8 mouse cellular contexts compared by ENCODE assay signal in the genomic region with DNA sequence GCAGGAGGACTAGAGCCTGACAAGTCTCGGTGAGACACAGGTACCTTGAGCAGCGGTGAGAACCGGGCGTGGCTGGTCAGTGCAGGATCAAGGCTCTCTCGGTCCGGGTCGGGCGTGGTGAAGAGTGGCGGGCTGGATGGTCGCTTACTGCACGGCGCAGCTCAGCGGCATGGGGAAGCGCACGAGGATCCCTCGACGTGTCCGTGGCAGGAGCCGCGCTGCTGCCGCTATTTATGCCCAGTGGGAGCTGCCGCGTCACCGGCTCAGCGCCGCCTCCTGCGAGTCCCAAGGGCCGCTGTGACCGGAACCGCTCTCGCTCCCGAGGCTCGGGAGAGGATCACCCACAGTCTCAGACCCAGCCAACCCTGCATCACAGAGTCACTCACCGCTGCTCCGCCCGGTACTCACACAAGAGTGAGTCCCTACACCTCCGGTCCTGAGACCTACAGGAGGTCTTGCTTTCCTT. TPM values are rescaled to one million over a fixed set of nuclear protein-coding genes. Genes with fewer than 3 reads are reported as not detected.
DNase-seq lines count a peak whose midpoint lies in the region; ATAC-seq and TF ChIP-seq lines count a peak whose summit lies in the region.

Gene Gal, minus strand, starts transcription at position 277 of the 466 bp plus-strand sequence.

- H3K4me1 ChIP-seq in kidney, adult 2 months (ENCODE audit: control insufficient read depth, insufficient read depth, low read length) = 0 out of 2 replicates have a peak, but pooled peaks cover 3% of the 10 kb centered on the region
- H3K4me1 ChIP-seq in bone marrow, adult 2 months (ENCODE audit: control insufficient read depth, insufficient read depth, low read length) = no peaks in the 10 kb centered on the region
- peaks cover 6% of the 10 kb centered on the region for H3K4me1 ChIP-seq in heart, embryonic 16.5 days (ENCODE audit: control insufficient read depth, insufficient read depth, low read length)
- H3K4me1 ChIP-seq in limb, embryonic 10.5 days = peaks cover 9% of the 10 kb centered on the region
- peaks cover 7% of the 10 kb centered on the region for H3K4me1 ChIP-seq in midbrain, embryonic 15.5 days

- peak; percentile 11 for DNase-seq in kidney, adult 2 months
- no peak for DNase-seq in kidney, adult 11 months
- DNase-seq in limb, embryonic 10.5 days (ENCODE audit: low spot score) = peak; percentile 49
- DNase-seq in adipocyte (ENCODE audit: low spot score) = no peak
- no peak for DNase-seq in layer of hippocampus, adult 9-10 months (ENCODE audit: low spot score)

- no peak for TF ChIP-seq POLR2A in kidney, adult 2 months (IDR thresholded peaks at IDR 0.05; ENCODE audit: low read depth, low read length)
- TF ChIP-seq POLR2A in bone marrow, adult 2 months (IDR thresholded peaks at IDR 0.05; ENCODE audit: borderline replicate concordance, control insufficient read depth, low read depth, low read length) = 0 out of 2 replicates have a peak, but pooled peaks have one; percentile 6

- H3K36me3 ChIP-seq in kidney, adult 2 months (ENCODE audit: control insufficient read depth, insufficient read depth, low read length) = no peaks in the 10 kb centered on the region
- H3K36me3 ChIP-seq in heart, embryonic 16.5 days (ENCODE audit: control insufficient read depth, insufficient read depth) = no peaks in the 10 kb centered on the region
- H3K36me3 ChIP-seq in limb, embryonic 10.5 days = no peaks in the 10 kb centered on the region
- no peaks in the 10 kb centered on the region for H3K36me3 ChIP-seq in midbrain, embryonic 15.5 days (replicated peaks)

- TF ChIP-seq CTCF in kidney, adult 2 months (conservative IDR thresholded peaks at IDR 0.05; ENCODE audit: insufficient read depth, insufficient read length, low read depth, low read length) = no peak
- TF ChIP-seq CTCF in bone marrow, adult 2 months (IDR thresholded peaks at IDR 0.05; ENCODE audit: control insufficient read depth, insufficient read depth, low read length) = no peak

- H3K4me3 ChIP-seq in kidney, adult 2 months (ENCODE audit: insufficient read depth, low read depth, low read length) = no peak within 1 kb of the TSS
- no peak within 1 kb of the TSS for H3K4me3 ChIP-seq in bone marrow, adult 2 months (replicated peaks; ENCODE audit: control insufficient read depth, low read depth, low read length)
- H3K4me3 ChIP-seq in heart, embryonic 16.5 days (ENCODE audit: low read length) = peak within 1 kb of the TSS; percentile 27
- peak within 1 kb of the TSS; percentile 47 for H3K4me3 ChIP-seq in limb, embryonic 10.5 days
- peak within 1 kb of the TSS; percentile 35 for H3K4me3 ChIP-seq in midbrain, embryonic 15.5 days

- peak within 1 kb of the TSS; percentile 6 for H3K9ac ChIP-seq in heart, embryonic 16.5 days (ENCODE audit: low read length)
- H3K9ac ChIP-seq in midbrain, embryonic 15.5 days = peak within 1 kb of the TSS; percentile 25; the same call in 1 of the 2 replicates

- H3K27ac ChIP-seq in kidney, adult 2 months (ENCODE audit: insufficient read depth, low read depth, low read length) = no peak within 1 kb of the TSS
- no peak within 1 kb of the TSS for H3K27ac ChIP-seq in bone marrow, adult 2 months (ENCODE audit: control insufficient read depth, insufficient read depth, low read depth, low read length, poor library complexity)
- no peak within 1 kb of the TSS for H3K27ac ChIP-seq in heart, embryonic 16.5 days (ENCODE audit: low read length)
- no peak within 1 kb of the TSS for H3K27ac ChIP-seq in limb, embryonic 10.5 days
- H3K27ac ChIP-seq in midbrain, embryonic 15.5 days = no peak within 1 kb of the TSS

- 3% methylated on average over 37 of the region's 37 CpGs for WGBS in kidney, adult 2 months
- WGBS in bone marrow, adult 2 months = 2% methylated on average over 37 of the region's 37 CpGs
- WGBS in heart, embryonic 16.5 days = 1% methylated on average over 37 of the region's 37 CpGs
- WGBS in limb, embryonic 10.5 days = 2% methylated on average over 37 of the region's 37 CpGs
- WGBS in midbrain, embryonic 15.5 days = 7% methylated on average over 37 of the region's 37 CpGs

- H3K27me3 ChIP-seq in kidney, adult 2 months (replicated peaks; ENCODE audit: control insufficient read depth, insufficient read depth, low read length) = no peaks in the 10 kb centered on the region
- peaks cover 30% of the 10 kb centered on the region for H3K27me3 ChIP-seq in heart, embryonic 16.5 days (ENCODE audit: control insufficient read depth, insufficient read depth, low read length)
- peaks cover 54% of the 10 kb centered on the region for H3K27me3 ChIP-seq in limb, embryonic 10.5 days (ENCODE audit: low read depth, poor library complexity, severe bottlenecking)
- H3K27me3 ChIP-seq in midbrain, embryonic 15.5 days (replicated peaks) = peaks cover 15% of the 10 kb centered on the region; the same call in 1 of the 2 replicates

- 0 out of 2 replicates have a peak, but pooled peaks cover 2% of the 10 kb centered on the region for H3K9me3 ChIP-seq in heart, embryonic 16.5 days (replicated peaks; ENCODE audit: control insufficient read depth, low read length)
- H3K9me3 ChIP-seq in limb, embryonic 10.5 days (replicated peaks) = no peaks in the 10 kb centered on the region
- no peaks in the 10 kb centered on the region for H3K9me3 ChIP-seq in midbrain, embryonic 15.5 days

- H3K4me2 ChIP-seq in heart, embryonic 16.5 days (ENCODE audit: low read depth, low read length) = peak within 1 kb of the TSS; percentile 60
- peak within 1 kb of the TSS; percentile 53 for H3K4me2 ChIP-seq in midbrain, embryonic 15.5 days

- no peak; the same call in 1 of the 2 replicates for ATAC-seq in heart, embryonic 16.5 days (replicated peaks; ENCODE audit: extremely low read depth, insufficient read depth, low FRiP score)
- peak; percentile 49 for ATAC-seq in midbrain, embryonic 15.5 days (replicated peaks)

RNA-seq across cellular contexts. Expression of gene Gal, which starts in this region (rescaled TPM):
- polyA plus RNA-seq in kidney, adult 2 months (2012; rRNA removed) = 0.14 and 0.78 TPM in 2 replicates
- not detected in 2 replicates for polyA plus RNA-seq in bone marrow, adult 2 months (2011; ENCODE audit: insufficient read depth, insufficient read length, low replicate concordance, missing spikeins)
- polyA plus RNA-seq in heart, embryonic 16.5 days (2015; fragmentation: Nextera tagmentation; extraction: Ambion mirVana) = 5.9 and 8.9 TPM in 2 replicates
- polyA plus RNA-seq in limb, embryonic 10.5 days (2016; fragmentation: Nextera tagmentation; extraction: Ambion mirVana) = 1.6 TPM in 2 replicates
- polyA plus RNA-seq in midbrain, embryonic 15.5 days (2015; fragmentation: Nextera tagmentation; extraction: Ambion mirVana) = 9.8 and 12.5 TPM in 2 replicates

Comparison
In these comparisons a context has a peak if more than half of its experiments do, and no peak if none do; other contexts are left out.
1. Peak in DNase-seq in kidney, adult 2 months; RNA of the gene not detected or under 1 TPM.
2. H3K4me3 ChIP-seq: peak in heart, embryonic 16.5 days (single experiment), limb, embryonic 10.5 days (single experiment) and midbrain, embryonic 15.5 days (single experiment); none in kidney, adult 2 months (single experiment) and bone marrow, adult 2 months (single experiment).